Mouse (Mus musculus) bone marrow macrophage, adult 2 months (primary cell): Measurements from ENCODE around the gene Plekho2. TPM values are rescaled to one million over a fixed set of nuclear protein-coding genes. Genes with fewer than 3 reads are reported as not detected.

Experiments
- H3K27ac ChIP-seq: 2 replicates; pipeline ENCODE4 v1.5.1; 2012; ENCODE audit warnings: low read depth, low read length; ENCODE audit not compliant: insufficient read depth
- H3K4me1 ChIP-seq: 2 replicates; pipeline ENCODE4 v1.6.1; 2012; ENCODE audit warnings: low read length; ENCODE audit not compliant: control insufficient read depth, insufficient read depth
- H3K4me3 ChIP-seq: 2 replicates; pipeline ENCODE4 v1.5.1; 2012; ENCODE audit warnings: mild to moderate bottlenecking, low read length, moderate library complexity; ENCODE audit not compliant: insufficient read depth
- CTCF ChIP-seq: IDR thresholded peaks from 2 replicates; pipeline ENCODE4 v1.5.1; 2012; ENCODE audit warnings: low read depth, mild to moderate bottlenecking, low read length, moderate library complexity
- POLR2A ChIP-seq: IDR thresholded peaks from 2 replicates; pipeline ENCODE4 v1.6.1; 2012; ENCODE audit warnings: mild to moderate bottlenecking, low read depth, low read length, borderline replicate concordance
- polyA plus RNA-seq: library from polyadenylated mRNA; stranded (reverse); fragments of >200 nt; gene quantifications from 2 replicates; pipeline ENCODE4 v1.2.4, GENCODE M21; 2012; ENCODE audit not compliant: missing spikeins, insufficient read depth, insufficient read length

The Plekho2 gene
- polyA plus RNA-seq, 1 experiment = 213 TPM

DNA sequence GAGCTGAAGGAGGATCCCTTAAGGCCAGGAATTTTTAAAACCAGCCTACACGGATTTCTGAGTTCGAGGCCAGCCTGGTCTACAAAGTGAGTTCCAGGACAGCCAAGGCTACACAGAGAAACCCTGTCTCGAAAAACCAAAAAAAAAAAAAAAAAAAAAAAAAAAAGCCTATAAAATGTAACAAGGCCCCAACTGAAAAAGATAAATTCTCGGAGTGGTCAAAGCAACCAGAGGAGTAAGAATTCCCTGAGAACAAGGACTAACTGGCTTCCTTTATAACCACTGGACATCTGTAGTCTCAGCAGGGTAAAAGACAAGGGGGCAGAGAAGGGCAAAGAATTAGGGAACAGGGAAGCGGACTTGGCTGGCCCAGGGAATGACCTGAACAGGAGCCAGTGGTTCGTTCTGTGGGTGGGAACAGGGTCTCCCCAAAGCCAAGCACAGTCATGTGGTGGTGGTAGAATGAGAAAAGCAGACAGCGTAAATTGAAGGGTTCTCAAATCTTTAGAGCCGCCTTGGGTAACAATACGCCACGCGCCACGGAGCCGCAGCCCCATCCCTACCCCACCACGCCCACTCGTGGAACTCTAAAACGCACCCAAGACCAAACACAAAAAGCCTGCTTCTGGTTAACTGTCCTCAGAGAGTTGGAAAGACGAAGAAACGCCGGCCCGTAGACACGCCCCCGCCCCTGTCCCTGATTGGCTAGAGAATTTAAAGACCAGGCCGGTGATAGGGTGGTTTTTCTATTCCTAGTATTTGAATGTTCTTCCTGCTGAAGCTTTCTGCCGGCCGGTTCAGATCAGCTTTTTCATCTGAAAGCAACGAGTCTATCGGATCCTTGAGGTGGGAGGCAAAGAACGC lies 6.8 kb upstream of the Plekho2 start, which contains the start of gene Pif1:
Pif1 (plus strand) TSS at position 755 of the 864 bp plus-strand sequence.
- Histone ChIP-seq H3K4me1 (peaks cover 7% of the 10 kb centered on the region), H3K27ac (peak within 1 kb of the TSS; percentile 21; the same call in 1 of the 2 replicates), H3K4me3 (peak within 1 kb of the TSS; percentile 64)
- TF ChIP-seq POLR2A (no peak), CTCF (no peak)

- TF ChIP-seq POLR2A (no peak), CTCF (no peak)
- no peak overlapping the region for H3K4me3 ChIP-seq
- peaks cover 7% of the 10 kb centered on the region for H3K4me1 ChIP-seq
- H3K27ac ChIP-seq = peak overlapping the region; percentile 78
Measured at GRCm38 (mm10) chr9:65583045-65583444, 3.2 kb upstream of the Plekho2 start.

DNA sequence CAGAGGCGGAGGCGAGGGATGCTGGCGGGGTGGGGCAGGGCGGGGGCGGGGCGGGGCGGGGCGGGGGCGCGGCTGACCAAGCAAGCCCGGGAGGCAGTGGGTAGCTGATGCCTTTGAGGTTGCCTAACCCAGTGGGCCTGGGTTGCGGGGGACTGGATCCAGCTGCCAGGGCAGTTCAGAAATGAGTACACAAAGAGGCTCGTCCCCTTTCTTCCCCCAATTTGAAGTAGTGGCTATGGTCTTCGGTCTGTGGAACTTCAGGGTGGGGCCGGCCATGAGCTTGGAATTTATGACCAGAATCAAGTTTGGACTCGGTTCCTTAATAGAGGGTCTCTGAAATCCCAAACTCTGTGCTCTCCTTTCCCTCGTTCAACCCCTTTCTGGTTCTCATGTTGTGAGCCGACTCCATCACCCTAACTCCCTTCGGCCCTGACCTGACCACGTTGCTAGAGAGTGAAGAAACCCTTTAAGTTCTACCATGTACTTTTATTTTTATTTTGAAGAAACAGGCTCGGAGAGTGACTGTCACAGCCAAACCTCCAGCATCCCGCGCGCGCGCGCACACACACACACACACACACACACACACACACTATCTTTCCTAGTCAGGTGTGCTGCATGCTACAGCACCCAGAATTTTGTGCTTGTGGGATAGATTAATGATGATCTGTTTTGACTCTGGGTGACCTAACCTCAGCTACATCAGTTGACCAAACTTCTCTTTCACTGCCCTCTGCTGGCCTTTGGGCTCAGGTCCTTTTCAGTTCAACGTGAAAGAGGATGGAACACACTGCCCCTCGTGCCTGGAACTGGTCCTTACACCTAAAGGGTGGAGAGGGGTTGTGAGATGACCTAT lies 789 bp upstream of the Plekho2 start:
- TF ChIP-seq CTCF (peak; percentile 46; the same call in 1 of the 2 replicates), POLR2A (no peak)
- peak overlapping the region; percentile 46 for H3K4me3 ChIP-seq
- H3K27ac ChIP-seq = peak overlapping the region; percentile 78
- peaks cover 18% of the 10 kb centered on the region for H3K4me1 ChIP-seq

DNA sequence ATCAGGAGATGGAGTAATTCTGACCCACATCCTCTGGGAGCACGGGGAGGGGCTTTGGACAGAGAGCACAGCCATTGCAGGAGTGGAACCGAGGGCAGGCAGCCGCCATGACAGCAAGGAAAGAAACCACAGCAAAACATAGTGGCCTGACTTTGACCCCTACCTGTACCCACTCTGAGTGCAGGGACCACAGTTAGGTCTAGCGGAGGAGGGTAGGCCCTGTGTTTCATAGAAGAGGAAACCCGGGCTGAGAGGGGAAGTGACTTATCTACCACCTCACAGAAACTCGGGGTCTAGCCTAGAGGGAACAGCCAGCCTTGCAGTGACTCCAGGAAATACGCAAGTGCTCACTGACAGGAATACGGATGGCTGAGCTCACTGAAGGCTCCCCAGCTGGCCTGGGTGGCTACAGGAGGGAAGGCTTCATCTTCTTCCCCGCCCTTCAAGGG lies 1.0 kb downstream of the Plekho2 start:
- TF ChIP-seq POLR2A (no peak), CTCF (no peak)
- Histone ChIP-seq H3K4me1 (peaks cover 30% of the 10 kb centered on the region), H3K27ac (peak overlapping the region; percentile 92), H3K4me3 (peak overlapping the region; percentile 79)

DNA sequence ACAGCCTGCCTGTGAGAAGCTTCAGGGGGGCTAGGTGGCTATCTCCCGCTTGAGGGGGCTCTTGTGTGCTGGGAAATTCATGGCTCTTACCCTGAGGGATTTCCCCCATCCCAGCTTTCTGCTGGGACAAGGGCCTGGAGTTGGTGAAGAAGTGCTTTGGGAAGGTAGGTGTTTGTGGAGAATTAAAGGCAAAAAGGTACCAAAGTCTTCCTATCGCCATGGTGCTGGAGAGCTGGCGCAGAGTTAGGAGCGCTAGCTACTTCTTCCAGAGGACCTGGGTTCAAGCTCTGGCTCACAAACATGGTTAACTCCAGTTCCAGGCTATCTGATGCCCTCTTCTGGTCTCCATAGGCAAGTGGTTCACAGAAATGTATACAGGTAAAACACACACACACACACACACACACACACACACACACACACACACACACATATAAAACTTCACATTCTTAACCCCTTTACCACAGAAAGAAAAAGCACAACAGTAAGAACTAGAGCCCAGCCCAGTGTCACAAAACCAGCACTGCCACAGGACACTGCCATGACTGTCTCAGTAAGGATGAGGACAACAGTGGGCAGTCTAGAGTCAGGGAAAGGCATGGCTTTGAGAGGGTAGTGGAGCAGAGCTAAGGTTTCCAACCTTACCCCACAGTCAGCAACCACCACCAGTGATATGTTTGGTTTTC lies 2.2 kb downstream of the Plekho2 start:
- TF ChIP-seq POLR2A (no peak), CTCF (peak; percentile 17; the same call in 1 of the 2 replicates)
- peak overlapping the region; percentile 92 for H3K27ac ChIP-seq
- H3K4me1 ChIP-seq = peaks cover 38% of the 10 kb centered on the region
- peak overlapping the region; percentile 79 for H3K4me3 ChIP-seq

DNA sequence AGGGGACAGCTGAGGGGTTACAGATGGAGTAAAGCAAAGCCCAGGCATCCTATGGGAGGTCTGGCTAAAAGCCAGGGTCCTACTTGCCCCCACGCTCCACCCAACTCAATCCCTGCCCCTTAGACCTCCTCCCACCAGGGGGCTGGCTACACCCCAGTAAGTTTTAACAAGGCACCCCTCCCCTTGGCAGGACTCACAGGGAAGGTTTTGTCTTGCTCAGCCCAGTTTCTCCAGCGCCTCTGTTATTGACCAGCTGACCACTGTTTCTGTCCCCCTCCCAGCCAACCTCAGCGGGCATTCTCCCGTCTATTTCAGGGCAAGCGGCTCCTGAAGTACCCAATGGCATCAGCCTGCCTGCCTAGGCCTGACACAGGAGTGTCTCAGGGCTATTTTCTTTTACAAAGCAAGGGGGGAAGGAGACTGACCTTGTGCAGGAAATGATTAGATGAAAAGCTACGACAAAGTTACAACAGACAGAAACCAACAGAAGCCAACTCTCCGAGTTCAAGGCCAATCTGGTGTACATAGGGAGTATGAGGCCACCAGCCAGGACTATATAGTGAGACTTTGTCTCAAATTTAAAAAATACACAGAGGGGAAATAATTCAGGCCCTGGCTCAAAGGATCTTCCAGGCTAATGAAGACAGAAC lies 2.9 kb downstream of the Plekho2 start:
- Histone ChIP-seq H3K4me3 (peak overlapping the region; percentile 79), H3K27ac (peak overlapping the region; percentile 92), H3K4me1 (peaks cover 35% of the 10 kb centered on the region)
- TF ChIP-seq POLR2A (no peak), CTCF (no peak)

GRCm38 (mm10) chr9:65575393-65576196 lies 4.2 kb downstream of the Plekho2 start:
- TF ChIP-seq POLR2A (no peak), CTCF (no peak)
- Histone ChIP-seq H3K27ac (peak overlapping the region; percentile 92), H3K4me1 (peaks cover 42% of the 10 kb centered on the region), H3K4me3 (peak overlapping the region; percentile 16)
